Mouse (Mus musculus) lung, adult 2 months (tissue): ENCODE measurements at regions not wholly inside any gene's neighbourhood (a gene's known extent, or its start where the extent isn't known, plus 50 kb on each side); places are given as distances from the start of the nearest gene placed in this dataset.

Experiments used
- CTCF ChIP-seq: fragments of 200-500 bp; IDR thresholded peaks from 2 replicates; pipeline ENCODE4 v1.5.1; 2011; ENCODE audit warnings: mild to moderate bottlenecking, low read length, control low read depth; ENCODE audit not compliant: insufficient read depth
- POLR2A ChIP-seq: fragments of 200-500 bp; IDR thresholded peaks from 2 replicates; pipeline ENCODE4 v1.6.1; 2011; ENCODE audit warnings: low read depth, mild to moderate bottlenecking, control low read depth, low read length, borderline replicate concordance; ENCODE audit errors: extremely low read depth

GRCm38 (mm10) chr8:127780596-127780995, 577.8 kb upstream of the Nrp1 start:
- no peak for TF ChIP-seq POLR2A
- TF ChIP-seq CTCF, result no peak
